Mouse (Mus musculus) erythroblast, embryonic 14.5 days (primary cell): ENCODE data around the gene Tmem130.

Experiments used
- GATA1 ChIP-seq: IDR thresholded peaks from 2 replicates; pipeline ENCODE4 v1.6.1; 2012; ENCODE audit warnings: low read length, inconsistent platforms, mixed read lengths
- TAL1 ChIP-seq: IDR thresholded peaks from 3 replicates; pipeline ENCODE4 v1.6.1; 2012; ENCODE audit warnings: low read length, inconsistent platforms, mixed read lengths

DNA sequence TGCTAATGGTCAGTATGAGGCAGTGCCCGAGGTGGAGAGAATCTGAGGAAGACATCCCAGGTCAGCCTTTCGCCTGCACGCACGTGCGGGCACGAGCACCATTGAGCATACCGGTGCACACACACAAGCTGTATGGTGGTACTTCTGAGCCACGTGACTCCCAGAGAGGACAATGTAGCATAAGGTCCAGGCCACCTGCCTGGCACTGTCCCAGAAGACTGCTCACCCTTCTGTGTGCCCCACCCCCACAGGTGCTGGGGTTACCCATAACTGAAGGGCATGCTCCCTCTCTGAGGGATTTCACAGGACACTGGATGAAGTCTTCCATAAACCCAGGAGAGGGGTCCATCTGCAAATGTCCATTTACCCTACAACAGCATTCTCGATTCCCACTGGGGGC is 4.2 kb downstream of the Tmem130 start:
- no peak for TF ChIP-seq GATA1
- TF ChIP-seq TAL1, result no peak
